Mouse (Mus musculus): ENCODE results near the gene Fcgr2b. TPM values are rescaled to one million over a fixed set of nuclear protein-coding genes. Genes with fewer than 3 reads are reported as not detected.

Fcgr2b gene
- polyA plus RNA-seq, 1 experiment from 2014 or later: 0.49 TPM

DNA sequence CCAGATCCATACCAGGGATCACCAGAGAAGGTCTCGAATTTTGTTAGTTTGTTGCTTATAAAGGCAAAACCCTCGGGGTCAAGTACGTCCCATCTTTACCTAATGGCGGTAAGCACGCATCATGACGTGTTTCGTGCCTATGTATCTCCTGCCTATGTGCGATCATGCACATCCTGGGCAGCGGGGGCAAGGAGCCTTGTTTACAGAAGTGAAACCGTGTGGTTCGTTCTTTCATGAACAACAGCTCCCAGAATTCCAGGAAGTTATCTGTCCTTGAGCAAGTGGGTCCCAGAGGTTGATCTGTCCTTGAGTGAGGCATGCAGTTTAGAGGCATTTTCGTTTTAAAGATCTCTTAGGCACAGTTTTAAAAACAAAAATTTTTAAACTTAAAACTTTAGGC is 37.1 kb downstream of the Fcgr2b start:
- Histone ChIP-seq H3K9me3 (replicated peaks) (peaks cover 4% of the 10 kb centered on the region), H3K27me3 (no peaks in the 10 kb centered on the region), H3K4me1 (no peaks in the 10 kb centered on the region), H3K36me3 (no peaks in the 10 kb centered on the region), H3K4me2 (replicated peaks) (no peak overlapping the region), H3K9ac (no peak overlapping the region), H3K27ac (no peak overlapping the region), H3K4me3 (no peak overlapping the region)
- ATAC-seq (ENCODE audit: low FRiP score): no peak
- WGBS: 92% methylated on average over 12 of the region's 12 CpGs

DNA sequence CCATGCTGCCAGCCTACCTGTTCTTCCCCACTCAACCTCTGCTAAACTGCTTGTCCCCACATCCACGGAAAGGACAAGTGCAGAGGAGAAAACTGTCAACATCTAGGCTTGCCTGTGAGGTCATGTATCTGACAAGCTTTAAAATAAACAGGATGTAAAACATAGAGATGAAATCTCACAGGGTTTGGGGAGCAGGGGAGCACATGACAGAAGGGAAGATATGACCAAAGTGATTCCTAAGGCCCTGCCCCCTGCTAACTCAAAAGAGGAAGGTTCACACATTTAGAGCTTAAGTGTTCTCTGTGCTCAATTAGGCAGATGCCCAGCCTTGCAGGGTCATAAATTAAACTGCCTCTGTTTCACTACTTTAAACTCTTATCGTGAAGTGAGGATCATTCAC is 42.0 kb downstream of the Fcgr2b start:
- no peak overlapping the region for H3K4me3 ChIP-seq
- no peak for ATAC-seq (ENCODE audit: low FRiP score)
- H3K9ac ChIP-seq: no peak overlapping the region
- no peaks in the 10 kb centered on the region for H3K4me1 ChIP-seq
- 91% methylated on average over 2 of the region's 2 CpGs for WGBS
- no peaks in the 10 kb centered on the region for H3K36me3 ChIP-seq
- no peak overlapping the region for H3K4me2 ChIP-seq (replicated peaks)
- no peak overlapping the region for H3K27ac ChIP-seq
- H3K27me3 ChIP-seq: no peaks in the 10 kb centered on the region
- no peaks in the 10 kb centered on the region for H3K9me3 ChIP-seq (replicated peaks)

DNA sequence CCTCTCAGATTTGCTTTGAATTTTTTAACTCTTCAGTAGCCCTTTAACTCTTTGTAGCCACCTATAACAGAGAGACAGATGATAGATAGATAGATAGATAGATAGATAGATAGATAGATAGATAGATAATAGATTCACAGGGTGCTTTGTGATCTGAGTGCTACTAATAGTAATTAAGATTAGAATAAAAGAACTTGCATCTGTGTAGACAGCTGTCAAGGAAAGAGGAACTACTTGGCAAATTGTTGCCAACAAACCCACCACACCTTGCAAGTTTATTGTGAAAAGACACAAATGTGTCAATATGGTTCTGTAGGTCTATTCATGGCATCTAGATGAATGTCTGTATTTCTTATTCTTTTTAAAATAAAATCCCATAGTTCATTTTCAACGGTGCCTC is 42.4 kb downstream of the Fcgr2b start:
- no peaks in the 10 kb centered on the region for H3K36me3 ChIP-seq
- WGBS: 83% methylated on average over 1 of the region's 1 CpGs
- no peak overlapping the region for H3K27ac ChIP-seq
- no peaks in the 10 kb centered on the region for H3K27me3 ChIP-seq
- no peak for ATAC-seq (ENCODE audit: low FRiP score)
- H3K4me3 ChIP-seq: no peak overlapping the region
- no peak overlapping the region for H3K4me2 ChIP-seq (replicated peaks)
- no peaks in the 10 kb centered on the region for H3K9me3 ChIP-seq (replicated peaks)
- no peaks in the 10 kb centered on the region for H3K4me1 ChIP-seq
- no peak overlapping the region for H3K9ac ChIP-seq

DNA sequence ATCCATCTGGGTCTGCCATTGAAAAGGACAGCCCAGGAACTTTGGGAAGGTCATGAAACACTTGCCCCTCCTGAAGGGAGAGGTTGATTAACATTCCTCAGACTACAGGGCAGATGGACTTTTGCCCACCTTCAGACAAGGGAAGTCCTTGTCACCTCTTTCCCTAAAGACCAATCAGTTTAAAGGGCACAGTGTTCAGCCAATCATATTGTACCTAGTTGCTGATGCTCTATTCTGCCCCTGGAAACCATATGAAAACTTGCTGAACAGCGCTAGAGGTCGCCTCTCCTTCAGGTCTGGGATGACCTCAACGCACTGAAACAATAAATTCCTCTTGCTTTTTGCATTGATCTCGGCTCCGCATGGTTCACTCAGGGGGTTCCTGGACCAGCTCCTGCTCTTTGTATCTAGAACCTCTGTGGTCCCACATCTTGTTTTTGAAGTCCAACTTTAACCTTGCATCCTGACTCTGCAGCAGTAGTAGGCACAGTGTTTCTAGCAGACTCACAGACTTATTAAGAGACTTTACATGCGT is 42.9 kb downstream of the Fcgr2b start:
- Histone ChIP-seq H3K4me1 (no peaks in the 10 kb centered on the region), H3K4me2 (replicated peaks) (no peak overlapping the region), H3K27me3 (no peaks in the 10 kb centered on the region), H3K9me3 (replicated peaks) (no peaks in the 10 kb centered on the region), H3K9ac (no peak overlapping the region), H3K4me3 (no peak overlapping the region), H3K27ac (no peak overlapping the region), H3K36me3 (no peaks in the 10 kb centered on the region)
- WGBS: 63% methylated on average over 6 of the region's 6 CpGs
- no peak for ATAC-seq (ENCODE audit: low FRiP score)

DNA sequence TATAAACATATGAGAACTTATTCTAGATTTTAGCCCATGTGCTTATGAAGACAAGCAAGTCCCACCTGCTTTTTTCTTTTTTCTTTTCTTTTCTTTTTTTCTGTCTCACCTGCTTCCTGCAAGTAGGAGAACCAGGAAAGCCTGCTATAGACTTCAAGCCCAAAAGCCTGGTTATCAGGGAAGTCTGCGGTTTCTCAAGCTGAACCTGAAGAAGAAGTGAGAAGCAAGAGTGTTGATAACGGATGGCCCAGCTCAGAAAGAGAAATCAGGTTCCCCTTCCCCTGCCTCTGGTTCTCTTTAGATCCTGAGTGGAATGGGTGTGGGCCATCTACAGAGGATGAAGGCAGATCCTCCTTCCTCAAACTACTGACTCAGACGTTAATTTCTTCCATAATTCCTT is 44.3 kb downstream of the Fcgr2b start:
- no peak overlapping the region for H3K4me3 ChIP-seq
- H3K9me3 ChIP-seq (replicated peaks): no peaks in the 10 kb centered on the region
- WGBS: 85% methylated on average over 3 of the region's 3 CpGs
- no peaks in the 10 kb centered on the region for H3K27me3 ChIP-seq
- no peak overlapping the region for H3K27ac ChIP-seq
- no peak for ATAC-seq (ENCODE audit: low FRiP score)
- no peak overlapping the region for H3K4me2 ChIP-seq (replicated peaks)
- no peaks in the 10 kb centered on the region for H3K4me1 ChIP-seq
- no peak overlapping the region for H3K9ac ChIP-seq
- H3K36me3 ChIP-seq: no peaks in the 10 kb centered on the region

DNA sequence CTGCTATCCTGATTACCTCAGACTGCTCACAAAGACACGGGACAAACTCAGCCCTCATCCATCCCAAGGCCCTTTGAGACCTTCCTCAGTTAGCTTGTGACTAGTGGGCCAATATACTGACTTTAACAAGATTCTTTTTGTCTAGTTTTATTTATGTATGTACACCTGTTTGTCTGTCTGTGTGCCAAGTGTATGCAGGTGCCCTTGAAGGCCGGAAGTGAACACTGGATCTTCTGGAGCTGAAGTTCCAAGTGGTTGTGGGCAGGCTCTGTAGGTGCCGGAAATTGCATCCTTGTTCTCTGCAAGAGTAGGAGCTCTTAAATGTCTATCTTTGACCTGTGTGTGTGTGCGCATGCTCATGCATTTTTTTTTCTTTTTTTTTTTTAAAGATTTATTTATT is 47.1 kb downstream of the Fcgr2b start:
- no peak for ATAC-seq (ENCODE audit: low FRiP score)
- Histone ChIP-seq H3K4me1 (no peaks in the 10 kb centered on the region), H3K9me3 (replicated peaks) (no peaks in the 10 kb centered on the region), H3K36me3 (no peaks in the 10 kb centered on the region), H3K27me3 (no peaks in the 10 kb centered on the region), H3K27ac (no peak overlapping the region), H3K9ac (no peak overlapping the region), H3K4me2 (replicated peaks) (no peak overlapping the region), H3K4me3 (no peak overlapping the region)
- WGBS: 85% methylated on average over 4 of the region's 4 CpGs

DNA sequence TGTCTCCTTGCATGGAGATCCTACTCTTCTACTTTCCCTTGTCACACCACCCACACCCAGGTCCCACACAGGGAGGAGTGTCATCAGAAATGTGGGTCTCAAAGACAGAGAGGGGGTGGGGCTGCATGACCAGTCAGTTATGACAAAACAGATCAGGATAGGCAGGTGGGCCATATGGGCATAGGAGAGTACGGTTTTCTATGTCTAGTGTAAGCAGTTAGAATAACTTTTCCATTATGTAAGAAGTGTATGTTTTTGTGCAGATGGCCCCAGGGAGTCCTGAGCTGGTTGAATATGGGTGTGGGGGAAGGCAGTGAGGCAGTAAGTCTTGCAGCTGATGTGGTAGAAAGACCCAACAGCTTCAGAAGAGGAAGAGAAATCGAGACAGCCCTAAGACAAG is 47.9 kb downstream of the Fcgr2b start:
- no peak overlapping the region for H3K27ac ChIP-seq
- no peaks in the 10 kb centered on the region for H3K9me3 ChIP-seq (replicated peaks)
- H3K27me3 ChIP-seq: no peaks in the 10 kb centered on the region
- no peak for ATAC-seq (ENCODE audit: low FRiP score)
- H3K4me1 ChIP-seq: no peaks in the 10 kb centered on the region
- 75% methylated on average over 2 of the region's 2 CpGs for WGBS
- H3K4me2 ChIP-seq (replicated peaks): no peak overlapping the region
- H3K9ac ChIP-seq: no peak overlapping the region
- no peak overlapping the region for H3K4me3 ChIP-seq
- no peaks in the 10 kb centered on the region for H3K36me3 ChIP-seq

DNA sequence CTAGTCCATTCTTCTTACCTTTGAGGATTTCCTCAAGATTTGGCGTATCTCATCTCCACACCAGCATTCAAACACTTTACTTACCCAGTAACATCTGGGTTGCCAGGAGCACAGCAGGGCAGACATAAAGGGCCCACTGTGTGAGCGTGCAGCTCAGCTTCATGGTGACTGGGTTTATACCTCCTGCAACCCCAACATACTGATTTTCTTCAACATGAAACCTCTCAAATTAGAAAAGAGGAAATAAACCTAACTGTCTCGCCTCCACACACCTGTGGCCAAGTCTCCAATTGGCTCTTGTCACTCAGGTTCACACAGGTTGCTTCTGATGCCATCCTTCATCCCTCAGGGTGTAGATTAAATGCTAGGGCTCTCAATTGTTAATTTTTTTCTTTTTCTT is 49.0 kb downstream of the Fcgr2b start, which contains the start of gene Fcrla:
Gene Fcrla, minus strand, starts transcription at position 206 of the 400 bp plus-strand sequence.
- Histone ChIP-seq H3K4me3 (no peak within 1 kb of the TSS), H3K4me2 (replicated peaks) (no peak within 1 kb of the TSS), H3K27me3 (no peaks in the 10 kb centered on the region), H3K4me1 (no peaks in the 10 kb centered on the region), H3K27ac (no peak within 1 kb of the TSS), H3K9me3 (replicated peaks) (no peaks in the 10 kb centered on the region), H3K36me3 (no peaks in the 10 kb centered on the region), H3K9ac (no peak within 1 kb of the TSS)
- WGBS: 84% methylated on average over 3 of the region's 3 CpGs
- no peak for ATAC-seq (ENCODE audit: low FRiP score)

DNA sequence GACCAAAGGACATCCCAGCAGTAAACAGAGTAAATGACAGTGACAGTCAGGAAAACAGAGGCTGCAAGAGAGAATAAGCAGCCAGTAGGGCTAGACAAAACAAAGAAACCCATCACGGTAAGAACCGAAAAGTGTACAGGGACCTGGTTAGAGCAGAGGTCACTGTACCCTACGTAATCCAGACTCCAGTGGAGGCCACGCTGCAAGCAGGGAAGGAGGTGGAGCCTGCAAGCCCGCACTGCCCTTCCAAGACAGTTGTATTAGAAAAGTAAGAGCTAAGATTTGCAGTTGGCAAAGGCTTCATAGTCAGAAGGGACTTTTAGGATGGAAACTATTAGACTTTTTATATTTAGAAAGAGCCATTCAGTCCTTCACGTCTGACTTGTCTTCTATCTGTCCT is 49.4 kb downstream of the Fcgr2b start:
- ATAC-seq (ENCODE audit: low FRiP score): no peak
- no peak overlapping the region for H3K4me3 ChIP-seq
- no peaks in the 10 kb centered on the region for H3K9me3 ChIP-seq (replicated peaks)
- no peak overlapping the region for H3K4me2 ChIP-seq (replicated peaks)
- H3K4me1 ChIP-seq: no peaks in the 10 kb centered on the region
- H3K36me3 ChIP-seq: no peaks in the 10 kb centered on the region
- no peak overlapping the region for H3K27ac ChIP-seq
- H3K9ac ChIP-seq: no peak overlapping the region
- H3K27me3 ChIP-seq: no peaks in the 10 kb centered on the region
- 68% methylated on average over 6 of the region's 6 CpGs for WGBS

DNA sequence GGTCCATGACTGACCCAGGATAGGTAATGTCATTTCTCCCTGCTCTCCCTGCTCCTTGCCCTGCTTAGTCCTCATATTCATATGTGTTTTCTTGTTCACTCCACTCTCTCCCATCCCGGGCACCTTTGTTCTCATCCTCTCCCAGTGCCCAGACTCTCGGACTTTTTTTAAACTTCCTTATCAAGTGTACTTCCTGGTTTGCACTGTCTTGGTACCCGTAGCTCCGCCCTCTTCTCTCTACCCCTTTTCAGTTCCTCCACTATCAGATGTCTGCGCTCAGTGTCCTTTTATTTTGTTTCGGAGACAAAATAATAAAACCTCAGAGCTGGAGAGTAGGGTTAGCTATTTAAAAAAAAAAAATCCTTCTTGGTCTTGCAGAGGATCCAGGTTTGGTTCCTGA is 51.9 kb downstream of the Fcgr2b start:
- Histone ChIP-seq H3K27me3 (no peaks in the 10 kb centered on the region; the same call in 1 of the 2 replicates), H3K9me3 (replicated peaks) (no peaks in the 10 kb centered on the region), H3K36me3 (no peaks in the 10 kb centered on the region), H3K4me2 (replicated peaks) (no peak overlapping the region), H3K4me3 (no peak overlapping the region), H3K4me1 (no peaks in the 10 kb centered on the region), H3K27ac (no peak overlapping the region), H3K9ac (no peak overlapping the region)
- no peak for ATAC-seq (ENCODE audit: low FRiP score)
- 85% methylated on average over 6 of the region's 6 CpGs for WGBS

DNA sequence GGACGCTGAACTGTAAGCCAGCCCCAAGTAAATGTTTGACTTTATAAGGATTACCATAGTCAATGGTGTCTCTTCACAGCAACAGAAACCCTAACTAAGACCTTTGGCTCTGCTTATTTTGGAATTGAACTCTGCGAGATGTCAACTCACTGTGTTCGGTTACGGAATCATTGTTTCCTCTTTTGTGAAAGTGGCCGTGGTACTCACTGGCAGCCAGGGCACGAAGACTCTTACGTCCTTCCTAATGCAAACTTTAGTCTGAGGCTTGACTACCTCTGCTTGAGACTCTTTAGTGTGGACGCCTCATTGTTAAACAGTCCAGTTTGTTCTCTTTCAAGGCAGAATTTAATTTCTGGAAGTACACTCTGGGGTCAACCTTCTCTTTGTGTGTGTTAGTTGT is 57.0 kb downstream of the Fcgr2b start:
- Histone ChIP-seq H3K4me1 (no peaks in the 10 kb centered on the region), H3K4me2 (replicated peaks) (no peak overlapping the region), H3K27ac (no peak overlapping the region), H3K4me3 (no peak overlapping the region), H3K9me3 (replicated peaks) (no peaks in the 10 kb centered on the region), H3K36me3 (no peaks in the 10 kb centered on the region), H3K27me3 (no peaks in the 10 kb centered on the region; the same call in 1 of the 2 replicates), H3K9ac (no peak overlapping the region)
- WGBS: 90% methylated on average over 8 of the region's 8 CpGs
- ATAC-seq (ENCODE audit: low FRiP score): no peak

DNA sequence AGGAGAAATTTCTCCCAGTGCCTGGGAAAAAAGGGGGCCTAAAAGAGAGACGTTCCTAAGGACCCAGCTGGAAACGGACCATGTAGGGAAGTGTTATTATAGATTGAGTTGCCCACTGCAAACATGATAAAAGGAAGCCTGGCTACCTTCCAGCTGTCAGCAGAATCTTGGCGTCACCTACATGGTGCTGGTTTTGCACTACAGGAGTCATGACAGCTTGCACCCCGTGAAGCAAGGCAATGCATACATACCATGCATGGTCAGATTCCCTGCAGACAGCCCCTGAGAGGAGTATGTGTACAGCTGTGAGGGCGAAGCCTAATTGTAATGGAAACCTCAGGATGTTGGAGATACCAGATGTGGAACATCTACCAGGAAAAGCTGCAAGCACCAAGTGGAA is 60.7 kb downstream of the Fcgr2b start:
- Histone ChIP-seq H3K36me3 (no peaks in the 10 kb centered on the region), H3K4me2 (replicated peaks) (no peak overlapping the region), H3K9me3 (replicated peaks) (no peaks in the 10 kb centered on the region), H3K27ac (no peak overlapping the region), H3K9ac (no peak overlapping the region), H3K4me3 (no peak overlapping the region), H3K27me3 (no peaks in the 10 kb centered on the region), H3K4me1 (no peaks in the 10 kb centered on the region)
- WGBS: 83% methylated on average over 5 of the region's 5 CpGs
- ATAC-seq (ENCODE audit: low FRiP score): no peak

DNA sequence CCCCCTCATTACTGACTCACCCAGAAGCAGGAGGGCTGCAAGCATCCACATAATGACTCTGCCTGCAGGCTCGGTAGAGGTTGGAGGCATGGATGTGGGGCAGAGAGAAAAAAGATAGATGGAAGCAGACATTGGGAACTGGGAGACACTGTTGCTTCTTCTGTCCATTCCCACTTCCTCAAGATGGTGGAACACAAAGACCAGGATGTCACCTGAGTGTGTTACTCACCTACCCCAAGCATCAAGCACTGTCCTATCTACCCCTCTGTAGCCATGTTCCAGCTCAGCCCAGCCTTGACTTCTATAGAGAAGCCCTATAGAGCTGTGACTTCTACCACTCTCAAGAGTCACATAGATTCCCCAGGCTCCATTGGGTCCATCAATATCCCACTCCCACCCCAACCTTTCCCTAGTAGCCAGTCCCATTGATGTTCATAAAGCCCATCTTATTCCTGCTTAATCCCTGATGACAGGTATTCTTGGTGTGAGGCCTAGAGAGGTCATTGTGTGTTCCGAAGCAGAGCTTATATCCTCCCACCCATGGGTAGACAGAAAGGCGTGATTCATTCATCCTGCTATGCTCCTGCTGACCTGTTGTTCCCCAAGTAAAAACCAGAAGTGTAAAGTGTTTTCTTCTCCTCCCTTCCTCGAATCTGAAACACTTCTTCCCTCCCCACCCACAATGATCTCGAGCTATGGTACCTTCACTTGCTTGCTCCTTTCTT is 63.3 kb downstream of the Fcgr2b start, which contains the start of gene Fcrlb:
Gene Fcrlb, minus strand, starts transcription at position 51 of the 725 bp plus-strand sequence.
- H3K4me3 ChIP-seq: no peak within 1 kb of the TSS
- H3K4me1 ChIP-seq: peaks cover 7% of the 10 kb centered on the region; the same call in 1 of the 2 replicates
- no peaks in the 10 kb centered on the region for H3K36me3 ChIP-seq
- no peak within 1 kb of the TSS for H3K9ac ChIP-seq
- H3K27ac ChIP-seq: no peak within 1 kb of the TSS
- ATAC-seq (ENCODE audit: low FRiP score): no peak
- H3K27me3 ChIP-seq: peaks cover 18% of the 10 kb centered on the region
- no peak within 1 kb of the TSS for H3K4me2 ChIP-seq (replicated peaks)
- no peaks in the 10 kb centered on the region for H3K9me3 ChIP-seq (replicated peaks)
- 71% methylated on average over 5 of the region's 5 CpGs for WGBS

Measured in hindbrain, embryonic 12.5 days (tissue).